Mouse (Mus musculus) thymus, postnatal 25 days (tissue): Measurements from ENCODE around the gene Fam83e.

Source experiments
- DNase-seq: peaks from one replicate; pipeline ENCODE4 v3.0.0; 2022

Fam83e gene

DNA sequence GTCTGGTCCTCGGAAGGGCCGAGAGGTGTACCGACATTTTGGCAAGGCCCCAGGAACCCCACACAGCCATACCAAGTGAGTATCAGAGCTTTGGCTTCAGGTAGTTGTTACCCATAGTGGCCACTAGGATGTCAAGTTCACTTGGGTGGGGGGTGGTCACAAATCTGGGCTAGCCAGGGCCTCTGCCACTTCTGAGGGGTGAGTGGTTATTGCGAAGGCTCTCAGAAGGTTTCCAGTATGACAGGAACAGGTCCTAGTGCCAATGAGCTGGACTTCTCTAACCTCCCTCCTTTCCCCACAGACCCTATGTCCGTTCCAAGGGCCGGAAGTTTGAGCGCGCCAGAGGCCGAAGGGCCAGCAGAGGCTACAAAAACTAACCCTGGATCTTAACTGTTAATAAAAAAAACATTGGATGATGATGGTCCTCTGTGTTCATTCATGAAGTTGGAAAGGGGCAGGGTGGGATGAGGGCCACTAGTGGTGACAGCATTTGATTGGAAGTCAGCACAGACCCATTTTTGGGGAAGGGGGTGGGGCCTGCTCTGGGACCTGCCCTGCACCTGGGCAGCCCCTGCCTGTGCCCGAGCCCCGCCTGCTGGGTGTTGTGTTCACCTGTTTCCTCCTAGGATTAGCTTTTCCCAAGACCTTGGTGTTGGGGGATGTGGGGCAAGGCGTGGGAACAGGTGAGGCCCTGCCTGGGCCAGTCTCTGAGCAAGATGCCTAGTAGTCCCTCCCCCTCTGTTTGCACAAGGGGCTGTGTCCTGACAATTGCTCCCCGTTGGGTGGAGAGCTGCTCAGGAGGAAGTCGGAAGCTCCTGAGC, at the start of gene Fam83e:
Gene Fam83e, plus strand, starts transcription at position 800 of the 821 bp plus-strand sequence.
- DNase-seq: no peak

DNA sequence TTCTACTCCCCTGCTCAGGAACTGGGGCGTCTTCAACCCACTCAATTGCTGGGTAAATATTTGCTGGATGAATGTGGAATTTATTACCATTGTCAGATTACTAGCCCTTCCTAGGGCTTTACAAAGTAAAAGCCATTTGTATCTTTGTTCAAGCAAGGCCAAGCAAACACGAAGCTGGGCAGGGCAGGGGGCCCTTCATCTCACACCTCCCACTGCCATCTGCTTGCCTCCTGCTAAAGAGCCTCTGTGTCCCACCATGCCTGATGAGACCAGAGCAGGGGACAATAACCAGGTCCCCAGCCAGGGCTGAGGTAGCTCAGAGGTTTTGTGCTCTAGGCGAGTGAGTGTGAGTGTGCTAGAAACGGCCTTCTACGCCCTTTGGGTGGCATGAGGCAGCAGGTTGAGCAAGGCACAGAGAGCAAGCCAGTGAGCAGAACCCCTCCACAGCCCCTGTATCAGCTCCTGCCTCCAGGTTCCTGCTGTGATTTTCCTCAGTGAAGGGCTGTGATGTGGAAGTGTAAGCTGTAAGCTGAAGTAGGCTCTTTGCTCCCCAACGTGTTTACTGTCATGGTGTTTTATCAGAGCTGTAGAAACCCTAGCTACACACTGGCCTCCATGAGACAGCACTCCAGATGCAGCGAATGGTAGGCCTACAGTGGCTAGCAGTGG, 43.3 kb upstream of the Fam83e start:
- DNase-seq: no peak

DNA sequence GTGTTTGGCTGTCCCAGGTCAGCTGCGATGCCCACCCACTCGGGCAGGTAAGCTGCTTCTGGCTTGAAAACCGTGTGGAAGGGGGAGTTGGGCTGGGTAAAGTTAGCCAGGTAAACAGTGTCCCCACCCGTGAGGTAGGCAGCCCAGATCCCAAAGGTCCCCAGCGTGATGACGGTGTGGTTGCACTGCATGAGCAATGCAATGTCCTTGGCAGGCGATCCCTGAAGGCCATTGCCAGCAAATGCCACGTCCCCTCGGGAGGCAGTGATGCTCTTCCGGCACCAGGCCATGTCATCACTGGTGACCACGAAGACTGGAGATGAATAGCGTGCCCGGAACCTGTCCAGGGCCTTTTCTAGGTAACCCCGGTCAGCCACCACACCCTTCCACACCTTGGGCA, 42.5 kb upstream of the Fam83e start:
- no peak for DNase-seq

DNA sequence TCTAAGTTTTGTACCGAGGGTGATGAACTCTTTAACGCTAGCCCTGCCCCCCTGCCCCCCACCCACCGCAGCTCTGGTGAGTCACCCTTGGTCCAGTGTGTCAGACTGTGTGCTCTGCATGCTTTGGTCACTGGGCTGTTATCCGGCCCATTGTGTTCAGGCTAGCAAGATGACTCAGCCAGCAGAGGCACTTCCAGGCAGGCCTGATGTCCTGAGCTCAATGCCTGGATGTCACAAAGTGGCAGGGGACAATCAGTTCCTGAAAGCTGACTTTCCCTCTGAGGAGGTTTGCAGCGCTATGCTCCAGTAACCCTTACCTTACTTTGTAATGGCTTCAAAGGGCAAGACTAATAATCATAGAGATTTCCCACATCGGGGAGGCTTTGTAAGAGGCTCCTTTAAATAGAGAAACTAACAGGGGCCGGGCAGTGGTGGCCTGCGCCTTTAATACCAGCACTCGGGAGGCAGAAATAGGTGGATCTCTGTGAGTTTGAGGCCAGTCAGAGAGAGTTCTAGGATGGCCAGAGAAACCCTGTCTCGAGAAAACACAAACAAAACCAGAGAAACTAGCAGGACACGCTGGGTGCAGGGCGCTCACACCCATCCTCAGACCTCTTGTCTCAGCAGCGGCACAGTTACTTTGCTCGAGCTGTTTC, 40.9 kb upstream of the Fam83e start:
- no peak for DNase-seq

DNA sequence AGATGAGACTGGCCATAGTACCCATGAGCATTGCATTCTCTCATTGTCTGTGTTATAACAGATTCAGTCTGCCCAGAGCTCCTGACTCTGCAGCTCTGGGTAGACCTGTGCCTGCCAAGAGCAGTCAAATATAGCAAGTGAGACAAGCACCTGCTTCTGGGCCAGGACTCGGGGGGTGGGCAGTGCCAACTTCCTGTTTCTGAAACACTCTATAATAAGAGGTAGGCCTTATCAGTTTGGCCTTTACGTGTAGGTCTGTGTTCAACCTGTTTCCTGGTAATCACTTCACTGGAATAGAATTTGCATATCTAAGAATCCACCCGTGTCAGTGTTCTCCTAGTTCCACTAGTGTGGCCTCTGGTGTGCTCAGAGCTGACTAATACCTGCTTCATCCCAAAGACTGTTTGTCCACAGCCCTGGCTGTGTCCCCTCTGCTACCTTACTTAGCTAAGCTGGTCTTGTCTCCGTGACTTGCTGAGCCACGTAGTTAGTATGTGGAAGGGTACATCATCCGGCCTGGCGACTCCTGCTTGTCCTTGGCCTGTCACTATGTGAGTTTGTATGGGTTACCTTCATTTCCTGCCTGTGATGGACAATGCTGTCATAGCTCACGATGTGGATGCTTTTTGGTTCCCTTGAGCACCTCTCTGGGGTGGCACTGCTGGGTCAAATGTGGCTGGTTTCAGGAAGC, 39.8 kb upstream of the Fam83e start:
- DNase-seq: no peak

DNA sequence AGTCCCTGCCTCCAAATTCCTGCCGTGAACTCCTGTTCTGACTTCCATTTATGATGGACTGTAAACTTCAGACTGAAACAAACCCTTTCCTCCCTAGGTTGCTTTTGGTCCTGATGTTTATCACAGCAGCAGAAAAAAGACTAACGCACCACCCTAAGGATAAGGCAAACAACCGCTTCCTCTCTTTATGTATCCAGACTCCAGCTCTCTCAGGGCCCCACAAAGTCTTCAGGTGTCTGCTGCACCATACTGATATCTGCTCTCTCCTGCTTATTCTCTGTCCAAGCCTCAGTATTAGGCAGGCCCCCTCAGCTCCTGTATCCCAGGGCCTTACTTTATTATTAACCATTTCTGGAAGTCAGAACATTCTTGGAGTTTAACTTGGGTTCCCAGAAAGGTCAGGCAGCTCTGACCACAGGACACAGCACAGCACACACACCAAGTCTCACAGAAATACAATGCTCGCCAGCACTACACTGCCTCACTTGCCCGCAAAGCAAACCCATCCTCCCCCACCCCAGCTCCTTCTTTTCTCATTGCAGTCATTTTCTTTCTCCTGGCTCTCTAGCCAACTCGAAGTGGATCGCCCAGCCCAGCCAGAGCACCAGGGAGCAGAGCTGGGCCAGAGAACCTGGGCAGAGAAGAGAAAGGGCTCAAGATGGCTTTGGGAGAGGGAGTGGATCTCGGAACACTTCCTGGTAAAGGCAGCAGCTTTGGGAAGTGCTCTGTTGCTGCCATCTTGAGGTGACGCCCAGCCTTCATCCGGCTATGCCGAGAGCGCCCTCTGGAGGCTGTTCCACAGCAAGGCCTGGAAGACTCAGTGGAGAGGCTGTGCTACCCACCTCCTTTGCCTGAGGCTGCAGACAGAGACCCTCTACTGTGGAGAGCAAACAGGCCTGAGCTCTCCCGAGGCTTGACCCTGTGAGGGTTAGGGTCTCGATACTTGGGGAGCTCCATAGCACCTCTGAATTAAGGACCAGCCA, 38.6 kb upstream of the Fam83e start:
- peak; percentile 85 for DNase-seq

DNA sequence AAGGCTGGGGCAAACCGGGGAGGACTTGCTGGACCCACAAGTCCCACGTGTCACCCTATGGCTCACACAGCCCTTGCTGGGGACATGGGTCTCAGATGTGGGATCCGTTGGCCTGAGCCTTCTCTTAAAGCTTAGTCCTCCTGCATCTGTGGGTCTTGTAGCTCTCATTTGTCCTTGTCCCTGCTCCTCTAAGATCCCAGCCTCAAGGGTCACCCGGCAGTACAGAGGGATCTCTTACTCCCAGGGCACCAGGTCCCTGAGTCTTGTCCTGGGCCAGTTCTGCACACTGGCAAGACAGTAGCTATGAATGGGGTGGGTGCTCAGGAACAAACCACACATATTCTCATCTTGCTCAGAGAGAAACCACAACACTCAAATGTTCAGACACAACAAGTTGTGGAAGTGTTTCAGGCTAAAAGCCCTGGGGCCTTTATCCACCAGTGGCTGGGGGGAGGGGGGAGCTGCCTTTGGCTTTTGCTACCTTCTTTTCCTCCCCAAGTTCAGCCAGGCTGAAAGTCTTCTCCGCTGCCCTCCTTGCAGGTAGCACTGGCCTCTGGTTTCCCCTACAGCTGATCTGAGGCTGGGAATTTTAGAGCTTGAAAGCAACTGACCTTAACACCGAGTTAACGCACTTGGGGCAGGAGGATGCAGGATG, 37.5 kb upstream of the Fam83e start, which contains the start of gene Ntn5:
Gene Ntn5, plus strand, starts transcription at position 627 of the 655 bp plus-strand sequence.
- peak; percentile 27 for DNase-seq

DNA sequence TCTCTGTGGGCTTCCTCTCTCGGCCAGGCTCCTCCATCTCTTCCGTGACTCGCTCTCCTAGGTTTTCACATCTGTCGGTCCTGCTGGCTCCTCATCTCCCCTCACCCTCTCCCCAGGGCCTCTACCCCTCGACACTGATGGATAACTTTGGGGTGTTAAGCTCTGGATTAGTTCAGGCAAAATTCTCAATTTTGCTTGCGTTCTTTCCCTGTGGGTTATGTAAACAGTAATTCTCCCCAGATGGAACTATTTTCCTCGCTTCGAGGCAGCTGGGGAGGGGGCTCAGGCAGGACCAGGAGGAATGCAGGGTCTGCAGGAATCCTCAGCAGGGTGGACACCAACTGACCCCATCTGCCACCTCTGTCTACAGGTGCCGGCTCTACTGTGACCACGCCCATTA, 35.2 kb upstream of the Fam83e start:
- DNase-seq: no peak

DNA sequence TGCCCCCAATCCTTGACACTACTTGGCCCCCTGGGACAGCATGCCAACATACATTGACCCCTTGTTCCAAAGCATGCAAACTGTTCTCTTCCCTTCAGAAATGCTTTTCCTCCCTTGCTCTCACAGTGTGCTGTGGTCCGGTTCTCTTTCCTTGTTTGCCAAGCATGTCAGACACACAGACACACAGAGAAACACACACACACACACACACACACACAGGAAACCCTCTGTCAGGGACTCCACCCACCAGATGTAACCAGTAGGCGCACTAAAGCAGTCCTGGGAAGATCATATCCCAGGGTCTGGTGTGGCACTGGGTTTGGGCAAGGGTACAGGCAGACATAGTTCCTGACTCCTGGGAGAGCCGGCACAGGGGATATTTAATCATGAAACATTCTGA, 34.2 kb upstream of the Fam83e start:
- DNase-seq: no peak

DNA sequence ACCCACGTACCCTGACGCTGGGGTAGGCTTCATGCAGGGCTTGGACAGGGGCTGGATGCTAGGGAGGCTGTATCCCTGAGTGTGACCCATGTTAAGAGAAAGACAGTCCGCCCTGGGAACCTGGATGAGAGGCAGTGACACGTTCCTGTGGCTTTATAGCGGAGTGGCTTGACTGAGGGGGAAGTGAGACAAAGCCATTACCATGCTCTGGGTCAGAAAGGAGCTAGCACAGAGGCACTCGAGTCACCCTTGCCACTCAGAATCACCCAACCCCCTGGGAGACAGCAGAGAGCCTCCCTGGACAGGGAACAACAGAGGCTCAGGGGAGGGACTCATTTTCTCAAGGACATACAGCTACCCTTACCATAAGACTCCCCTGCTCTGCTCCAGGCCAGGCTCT, 31.9 kb upstream of the Fam83e start:
- no peak for DNase-seq

DNA sequence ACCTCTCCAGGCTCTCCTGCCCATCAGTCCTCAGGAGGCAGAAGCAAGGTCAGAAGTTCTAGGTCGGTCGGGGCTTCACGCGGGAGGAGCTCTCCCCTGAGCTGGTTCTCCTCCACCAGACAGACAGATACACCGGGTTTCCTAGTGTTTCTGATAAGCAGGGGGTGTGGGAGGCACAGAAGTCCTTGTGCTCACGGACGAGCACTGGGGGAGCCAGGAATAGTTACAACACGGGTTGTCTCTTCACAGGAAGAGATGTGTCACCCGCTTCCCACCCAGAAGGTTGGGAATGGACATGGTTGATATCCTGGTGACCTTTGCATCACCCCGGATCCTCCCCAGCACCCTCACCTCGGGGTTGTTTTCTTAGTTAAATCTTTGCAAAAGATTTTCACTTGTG, 31.2 kb upstream of the Fam83e start:
- no peak for DNase-seq

DNA sequence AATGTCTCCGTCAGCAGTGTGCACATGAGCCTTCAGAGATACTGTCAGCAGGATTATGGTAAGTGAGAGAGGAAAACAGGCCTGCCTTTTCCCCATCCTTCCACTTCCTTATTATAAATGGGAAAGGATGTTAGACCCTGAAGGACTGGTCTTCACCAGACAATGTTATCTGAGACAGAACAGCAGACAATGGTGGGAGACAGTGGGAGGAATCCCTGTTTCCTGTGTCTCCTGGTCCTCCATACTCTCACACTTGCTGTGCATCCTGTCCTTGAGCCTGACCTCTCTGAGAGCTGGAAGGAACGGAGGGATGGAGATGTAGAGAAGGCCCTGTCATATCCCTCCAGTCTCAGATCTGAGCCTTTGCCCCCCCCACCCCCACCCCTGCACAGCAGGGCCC, 28.6 kb upstream of the Fam83e start:
- no peak for DNase-seq

DNA sequence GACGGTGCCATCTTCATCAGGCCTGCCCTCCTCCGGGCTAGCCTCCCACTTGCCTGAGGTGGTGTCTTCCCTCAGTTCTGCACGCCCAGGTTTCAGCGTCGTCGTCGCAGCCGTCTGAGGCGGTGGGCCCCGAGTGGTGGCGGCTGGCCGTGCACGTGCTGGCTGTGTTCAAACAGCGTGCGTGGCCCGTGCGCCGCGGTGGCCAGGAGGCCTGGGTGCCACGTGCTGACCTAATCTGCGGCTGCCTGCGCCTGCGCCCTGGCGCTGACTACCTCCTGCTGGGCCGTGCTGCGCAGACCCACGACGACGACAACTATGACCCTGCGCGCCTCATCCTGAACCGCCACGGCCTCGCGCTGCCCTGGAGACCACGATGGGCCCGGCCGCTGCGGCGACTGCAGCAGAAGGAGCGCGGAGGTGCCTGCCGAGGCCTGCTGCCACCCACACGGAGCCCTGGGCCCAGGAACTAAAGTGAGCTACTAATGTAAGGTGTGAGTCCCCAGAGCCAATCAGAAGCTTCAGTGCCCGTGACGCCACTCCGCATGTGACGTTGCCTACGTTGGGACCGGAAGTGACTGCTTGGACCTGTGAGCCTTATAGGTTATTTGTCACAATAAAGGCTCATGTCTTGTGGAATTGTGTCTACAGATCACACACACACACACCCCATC, 27.0 kb upstream of the Fam83e start, which contains the start of gene Sec1:
Gene Sec1, minus strand, starts transcription at position 482 of the 671 bp plus-strand sequence.
- no peak for DNase-seq

DNA sequence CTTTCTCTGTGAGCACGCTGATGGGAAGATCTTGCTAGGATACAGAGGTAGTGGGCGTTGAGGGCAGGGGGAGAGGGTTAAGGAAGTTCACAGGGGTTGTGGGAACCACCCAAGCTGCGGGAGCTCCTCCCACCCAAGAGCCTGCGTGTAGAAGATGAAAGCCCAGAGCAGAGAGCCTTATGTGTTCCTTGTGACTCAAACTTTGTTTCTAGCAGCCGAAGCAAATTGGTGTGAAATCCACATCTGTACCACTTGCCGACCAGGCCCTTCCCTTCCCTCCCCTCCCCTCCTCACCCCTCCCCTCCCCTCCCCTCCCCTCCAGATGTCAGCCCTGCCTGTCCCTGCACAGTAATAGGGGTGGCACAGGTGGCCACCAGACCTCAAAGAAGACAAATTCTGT, 25.9 kb upstream of the Fam83e start:
- DNase-seq: no peak

DNA sequence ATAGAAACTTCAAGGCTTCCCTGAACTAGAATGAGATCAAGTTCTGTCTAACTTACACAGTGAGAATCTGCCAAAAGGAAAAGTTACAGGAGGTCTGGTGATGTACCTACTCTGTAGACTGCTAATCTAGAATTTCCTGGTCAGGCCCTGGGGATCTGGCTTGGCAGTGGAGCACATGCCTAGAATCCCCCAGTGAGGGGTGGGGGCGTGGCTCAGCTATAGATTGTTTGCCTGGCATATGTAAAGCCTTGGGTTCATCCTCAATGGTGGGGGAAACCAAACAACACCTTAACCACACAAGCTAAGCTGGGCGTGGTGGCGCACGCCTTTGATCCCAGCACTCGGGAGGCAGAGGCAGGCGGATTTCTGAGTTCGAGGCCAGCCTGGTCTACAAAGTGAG, 23.1 kb upstream of the Fam83e start:
- DNase-seq: no peak

DNA sequence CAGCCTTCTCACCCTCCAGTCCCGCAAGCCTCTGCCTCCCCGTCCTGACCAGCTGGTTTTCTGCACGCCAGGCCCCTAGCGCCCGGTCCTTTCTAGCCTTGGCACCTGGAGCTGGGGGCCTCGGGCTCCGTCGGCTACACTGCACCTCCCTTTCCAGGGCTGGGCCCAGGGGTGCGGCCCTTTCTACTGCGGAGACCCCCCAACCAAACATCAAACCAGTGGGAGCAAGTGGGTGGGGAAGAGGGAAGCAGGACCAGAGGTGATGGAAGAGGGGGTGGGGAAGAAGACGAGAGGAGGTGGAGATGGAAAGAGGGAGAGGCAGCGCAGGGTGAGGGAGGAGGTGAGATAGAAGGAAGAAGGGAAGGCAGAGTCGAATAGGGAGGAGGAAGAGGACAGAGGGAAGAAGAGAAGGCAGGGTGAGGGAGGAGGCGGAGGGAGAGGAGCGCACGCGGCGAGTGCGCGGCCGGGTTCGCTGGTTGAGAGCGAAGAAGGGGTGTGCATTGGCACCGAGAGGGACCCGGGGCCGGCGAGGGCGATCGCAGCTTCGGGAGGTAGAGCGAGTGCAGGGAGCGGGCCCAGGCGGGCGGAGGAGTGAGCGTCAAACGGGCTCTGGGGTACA, 21.4 kb upstream of the Fam83e start, which contains the start of gene Car11:
Gene Car11, plus strand, starts transcription at position 321 of the 619 bp plus-strand sequence.
- DNase-seq: no peak

DNA sequence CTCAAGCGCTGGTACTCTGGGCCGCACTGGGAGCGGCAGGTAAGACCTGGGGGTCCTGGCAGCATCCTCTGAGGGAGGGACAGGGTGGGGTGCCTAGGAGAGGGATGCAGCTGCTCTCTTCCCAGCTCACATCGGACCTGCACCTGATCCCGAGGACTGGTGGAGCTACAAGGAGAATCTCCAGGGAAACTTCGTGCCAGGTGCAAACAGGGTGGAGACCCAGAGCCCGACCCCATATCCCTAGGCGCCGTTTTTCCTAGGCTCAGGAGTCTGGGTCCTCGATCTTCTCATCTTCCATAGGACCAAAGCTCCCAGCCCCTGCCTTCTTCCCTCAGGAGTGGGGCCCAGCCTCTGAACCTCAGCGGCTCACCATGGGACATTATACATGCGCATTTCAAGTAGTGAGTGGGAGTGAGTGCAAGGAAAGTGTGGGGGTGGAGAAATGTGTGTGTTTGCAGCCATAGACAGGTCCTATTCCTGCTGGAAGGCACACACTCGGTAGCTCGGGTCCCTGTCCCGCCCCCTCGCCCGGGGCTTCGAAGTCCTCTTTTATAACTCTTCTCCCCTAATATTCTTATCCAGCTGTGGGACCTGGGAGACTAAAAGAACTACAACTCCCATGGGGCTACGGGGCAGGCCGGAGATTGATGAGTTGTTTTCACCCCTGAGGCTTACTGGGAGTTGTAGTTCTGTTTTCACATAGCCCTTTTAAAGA, 20.6 kb upstream of the Fam83e start:
- DNase-seq: peak; percentile 74

DNA sequence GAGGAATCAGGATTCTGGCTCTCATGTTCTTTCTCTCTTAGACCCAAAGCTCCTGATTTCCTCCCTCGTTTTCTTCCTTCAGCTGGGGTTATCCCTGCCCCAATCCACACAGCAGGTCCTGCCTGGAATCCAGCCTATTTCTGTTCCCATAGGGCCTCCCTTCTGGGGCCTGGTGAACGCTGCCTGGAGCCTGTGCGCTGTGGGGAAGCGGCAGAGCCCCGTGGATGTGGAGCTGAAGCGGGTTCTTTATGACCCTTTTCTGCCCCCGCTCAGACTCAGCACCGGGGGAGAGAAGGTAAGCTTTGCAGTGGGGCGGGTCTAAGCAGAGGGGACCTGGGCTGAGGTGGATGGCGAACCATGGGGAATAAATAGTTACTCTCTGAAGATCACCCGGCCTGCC, 19.9 kb upstream of the Fam83e start:
- DNase-seq: no peak

DNA sequence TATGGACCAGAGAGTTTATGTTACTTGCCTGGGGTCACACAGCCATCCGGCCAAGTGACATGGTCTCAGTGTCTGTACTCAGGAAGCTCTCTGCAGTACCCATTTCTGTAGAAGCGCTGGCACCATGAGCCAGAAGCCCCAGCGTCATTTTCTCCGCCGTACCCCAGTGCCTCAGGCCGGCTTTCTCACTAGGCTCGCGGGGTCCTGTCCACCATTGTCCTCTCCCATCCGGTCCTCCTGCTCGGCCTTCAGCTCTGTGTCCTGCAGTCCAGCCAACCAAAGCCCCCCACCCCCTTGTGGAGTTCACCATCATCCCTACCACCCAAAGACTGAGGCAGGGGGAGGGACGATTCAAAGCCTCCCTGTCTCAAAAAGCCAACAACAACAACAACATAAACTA, 19.4 kb upstream of the Fam83e start:
- no peak for DNase-seq

DNA sequence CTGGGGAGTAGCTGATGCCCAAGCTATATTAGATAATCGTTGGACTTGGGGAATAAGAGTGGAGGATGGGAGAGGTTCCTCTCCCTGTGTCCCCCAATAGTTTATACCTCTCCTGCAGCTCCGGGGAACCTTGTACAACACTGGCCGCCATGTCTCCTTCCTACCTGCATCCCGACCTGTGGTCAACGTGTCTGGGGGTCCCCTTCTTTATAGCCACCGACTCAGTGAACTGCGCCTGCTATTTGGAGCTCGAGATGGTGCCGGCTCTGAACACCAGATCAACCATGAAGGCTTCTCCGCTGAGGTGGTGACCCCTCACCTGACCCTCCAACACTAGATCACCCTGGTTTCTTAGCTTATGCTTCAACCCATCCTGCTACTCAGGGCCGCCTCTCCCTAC, 18.7 kb upstream of the Fam83e start:
- no peak for DNase-seq
